In the genomic region with DNA sequence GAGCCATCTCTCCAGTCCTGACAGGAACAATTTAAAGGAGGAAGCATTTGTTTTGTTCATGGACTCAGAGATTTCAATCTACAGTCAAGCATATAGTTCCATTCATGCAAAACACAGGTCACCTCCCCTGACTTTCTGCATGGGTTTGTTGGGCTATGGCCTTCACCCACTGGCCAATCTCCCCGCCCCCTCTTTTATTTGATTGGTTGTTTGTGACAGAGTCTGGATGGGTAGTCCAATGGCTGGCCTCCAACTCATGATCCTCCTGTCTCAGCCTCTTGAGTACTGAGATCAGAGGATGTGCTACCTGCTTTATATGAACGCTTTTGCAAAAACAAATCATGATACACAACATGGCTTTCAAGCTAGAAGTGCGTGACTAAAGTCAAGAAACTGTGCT, we compare ENCODE assay signal across 33 mouse cellular contexts. TPM values are rescaled to one million over a fixed set of nuclear protein-coding genes. Genes with fewer than 3 reads are reported as not detected.
A peak's percentile ranks its signal among the peaks of the same experiment; 100 is the strongest.
DNase-seq lines count a peak whose midpoint lies in the region; ATAC-seq and TF ChIP-seq lines count a peak whose summit lies in the region.
"Had no signal": no experiment of that assay in that cellular context is flagged by ENCODE, and none has a peak within 500 bp of the region (broad histone marks: within the 10 kb centered on the region; RNA-seq: fewer than 3 reads in every experiment).

No protein-coding gene starts in this region.

- peaks cover 0 to 3% of the 10 kb centered on the region in 2 experiments; a peak in 1 of 4 replicates for H3K4me1 ChIP-seq in ES-E14 (ENCODE audit: control insufficient read depth in 2 of 2, insufficient read depth in 2 of 2, low read length in 2 of 2, poor library complexity in 1 of 2)
- H3K4me1 ChIP-seq in bone marrow macrophage, adult 2 months (ENCODE audit: control insufficient read depth, insufficient read depth, low read length): peaks cover 32% of the 10 kb centered on the region
- H3K4me1 ChIP-seq: embryonic facial prominence, embryonic 13.5 days; embryonic facial prominence, embryonic 15.5 days; forebrain, embryonic 13.5 days; forebrain, embryonic 15.5 days had no signal

- H3K9me3 ChIP-seq in ES-E14 (ENCODE audit: control insufficient read depth, insufficient read depth, low read depth, low read length): no peaks in the 10 kb centered on the region
- H3K9me3 ChIP-seq: embryonic facial prominence, embryonic 13.5 days; embryonic facial prominence, embryonic 15.5 days; forebrain, embryonic 13.5 days; forebrain, embryonic 15.5 days had no signal

- no peak for TF ChIP-seq CTCF in bone marrow macrophage, adult 2 months (IDR thresholded peaks at IDR 0.05; ENCODE audit: low read depth, low read length)

- no peak overlapping the region for H3K27ac ChIP-seq in ES-E14 (ENCODE audit: insufficient read depth, low read depth, low read length, poor library complexity, severe bottlenecking)
- 0 out of 2 replicates have a peak overlapping the region, but pooled peaks have one; percentile 57 for H3K27ac ChIP-seq in bone marrow macrophage, adult 2 months (ENCODE audit: insufficient read depth, low read depth, low read length)
- H3K27ac ChIP-seq: embryonic facial prominence, embryonic 13.5 days; embryonic facial prominence, embryonic 15.5 days; forebrain, embryonic 13.5 days; forebrain, embryonic 15.5 days had no signal

- DNase-seq in A20 (ENCODE audit: low read depth, low spot score): peak; percentile 51
- no peak for DNase-seq in ES-E14 (ENCODE audit: low read depth, low spot score)
- peak; percentile 67 for DNase-seq in R1 (ENCODE audit: low read depth, low spot score)
- DNase-seq in urinary bladder, adult 18-20 months (ENCODE audit: low spot score in 2 of 2): no peak
- DNase-seq in frontal cortex, postnatal 14 days (ENCODE audit: low spot score in 2 of 2): no peak
- no peak for DNase-seq in left cerebral cortex, adult 18-20 months (ENCODE audit: low spot score in 2 of 2)
- DNase-seq: adrenal gland, adult 8-10 months; adrenal gland, postnatal 14 days; adrenal gland, postnatal 36 days; B cell, adult 2 months; cerebellum, adult 11 months; cerebellum, adult 18-20 months; cerebellum, adult 8-10 months; cerebellum, adult 9-11 months; cerebellum, postnatal 14 days; cerebellum, postnatal 36 days; embryo, embryonic 11 days; forebrain, postnatal 0 days had no signal

- in situ Hi-C loops in ES-E14 (cut with MboI; ENCODE audit: low sequenced_read_pairs in 2 of 2, unreplicated experiment in 2 of 2): loop anchor here in 1 of 2 experiments (25.0 kb wide), 1 partner anchor 90 kb away; the partner anchor contains the start of gene Rimklb

- TF ChIP-seq POLR2A in bone marrow macrophage, adult 2 months (IDR thresholded peaks at IDR 0.05; ENCODE audit: borderline replicate concordance, low read depth, low read length): no peak

- no peaks in the 10 kb centered on the region for H3K36me3 ChIP-seq in ES-E14 (ENCODE audit: control insufficient read depth, insufficient read depth, low read length, poor library complexity, severe bottlenecking)
- H3K36me3 ChIP-seq: embryonic facial prominence, embryonic 13.5 days; embryonic facial prominence, embryonic 15.5 days; forebrain, embryonic 15.5 days had no signal

- no peak overlapping the region for H3K4me3 ChIP-seq in ES-E14 (ENCODE audit: insufficient read depth in 1 of 2, low read depth in 1 of 2, low read length in 2 of 2, poor library complexity in 1 of 2, severe bottlenecking in 1 of 2)
- H3K4me3 ChIP-seq in bone marrow macrophage, adult 2 months (ENCODE audit: insufficient read depth, low read length): no peak overlapping the region
- H3K4me3 ChIP-seq: embryonic facial prominence, embryonic 13.5 days; embryonic facial prominence, embryonic 15.5 days; forebrain, embryonic 13.5 days; forebrain, embryonic 15.5 days had no signal

- ATAC-seq in megakaryocyte, adult 5-6 weeks (ENCODE audit: poor library complexity, severe bottlenecking): no peak
- ATAC-seq: activated CD4-positive, CD25-positive, alpha-beta regulatory T cell, adult 4 months; CD4-positive, CD25-positive, alpha-beta regulatory T cell, adult 4 months; forebrain, embryonic 13.5 days; forebrain, embryonic 15.5 days; forebrain, postnatal 0 days; Patski had no signal

- no peak overlapping the region for H3K9ac ChIP-seq in ES-E14 (ENCODE audit: insufficient read depth, low read depth, low read length, poor library complexity, severe bottlenecking)
- H3K9ac ChIP-seq: embryonic facial prominence, embryonic 13.5 days; embryonic facial prominence, embryonic 15.5 days; forebrain, embryonic 13.5 days; forebrain, embryonic 15.5 days; forebrain, postnatal 0 days had no signal

TF ChIP-seq in ES-E14, 5 proteins besides CTCF, POLR2A, EP300 and RAD21:
- no peak for TF ChIP-seq MAFK (IDR thresholded peaks at IDR 0.05; ENCODE audit: insufficient read depth, low read depth, low read length)
- no peak for TF ChIP-seq ZNF384 (IDR thresholded peaks at IDR 0.05; ENCODE audit: low read depth, low read length)
- peak; percentile 57; the same call in 1 of the 2 replicates for TF ChIP-seq CHD2 (IDR thresholded peaks at IDR 0.05; ENCODE audit: low read depth, low read length)

RNA-seq across cellular contexts. Expression of gene Aicda, which starts 23.4 kb away (rescaled TPM):
- total RNA-seq in ES-E14 (2012; rRNA removed): 0.32 and 0.76 TPM in 2 replicates
- polyA plus RNA-seq in bone marrow macrophage, adult 2 months (2012; ENCODE audit: insufficient read depth, insufficient read length, missing spikeins): 0.45 TPM in 1 of 2 replicates, not detected in the other
- total RNA-seq in left cerebral cortex, adult 18-20 months (2021): not detected
- 0.07 TPM in 1 of 2 replicates, not detected in the other for total RNA-seq in megakaryocyte, adult 5-6 weeks (2015)
- total RNA-seq in megakaryocyte, adult 5-6 weeks (2017): not detected in 2 replicates
- total RNA-seq: adrenal gland, adult 18-20 months; adrenal gland, adult 8-10 months; adrenal gland, postnatal 14 days; adrenal gland, postnatal 36 days; common myeloid progenitor, adult 5-6 weeks had no signal
- polyA plus RNA-seq: embryonic facial prominence, embryonic 11.5 days; embryonic facial prominence, embryonic 15.5 days; forebrain, embryonic 11.5 days; Patski had no signal

RNA-seq across cellular contexts. Expression of gene Apobec1, which starts 25.2 kb away (rescaled TPM):
- total RNA-seq in ES-E14 (2012; rRNA removed): 5.9 and 8.8 TPM in 2 replicates
- polyA plus RNA-seq in bone marrow macrophage, adult 2 months (2012; ENCODE audit: insufficient read depth, insufficient read length, missing spikeins): 664 and 728 TPM in 2 replicates
- 1 to 10 TPM; 1.2 to 1.7 TPM for total RNA-seq in left cerebral cortex, adult 18-20 months (2021)
- 112 and 151 TPM in 2 replicates for total RNA-seq in megakaryocyte, adult 5-6 weeks (2015)
- total RNA-seq in megakaryocyte, adult 5-6 weeks (2017): 78.0 and 87.4 TPM in 2 replicates

RNA-seq across cellular contexts. Expression of gene Gdf3, which starts 32.9 kb away (rescaled TPM):
- total RNA-seq in ES-E14 (2012; rRNA removed): 155 and 219 TPM in 2 replicates
- 30.2 and 32.0 TPM in 2 replicates for polyA plus RNA-seq in bone marrow macrophage, adult 2 months (2012; ENCODE audit: insufficient read depth, insufficient read length, missing spikeins)
- not detected for total RNA-seq in left cerebral cortex, adult 18-20 months (2021)
- 0.62 and 1.7 TPM in 2 replicates for total RNA-seq in megakaryocyte, adult 5-6 weeks (2015)
- total RNA-seq in megakaryocyte, adult 5-6 weeks (2017): 0.40 TPM in 1 of 2 replicates, not detected in the other
- total RNA-seq: adrenal gland, adult 18-20 months; adrenal gland, postnatal 14 days; adrenal gland, postnatal 36 days; CH12.LX; forebrain, postnatal 0 days had no signal
- polyA plus RNA-seq: brain, embryonic 14.5 days; CD4-positive, CD25-positive, alpha-beta regulatory T cell, adult 4 months; embryonic facial prominence, embryonic 11.5 days; embryonic facial prominence, embryonic 13.5 days; forebrain, embryonic 13.5 days; forebrain, embryonic 15.5 days; forebrain, postnatal 0 days; Patski had no signal

RNA-seq across cellular contexts. Expression of gene Dppa3, which starts 49.2 kb away (rescaled TPM):
- 19.2 and 19.6 TPM in 2 replicates for total RNA-seq in ES-E14 (2012; rRNA removed)
- polyA plus RNA-seq in bone marrow macrophage, adult 2 months (2012; ENCODE audit: insufficient read depth, insufficient read length, missing spikeins): 14.6 and 20.2 TPM in 2 replicates
- not detected for total RNA-seq in left cerebral cortex, adult 18-20 months (2021)
- not detected in 2 replicates for total RNA-seq in megakaryocyte, adult 5-6 weeks (2015)
- total RNA-seq in megakaryocyte, adult 5-6 weeks (2017): not detected in 2 replicates
- total RNA-seq: adrenal gland, adult 18-20 months; adrenal gland, adult 8-10 months; adrenal gland, postnatal 14 days; adrenal gland, postnatal 36 days; CH12.LX; common myeloid progenitor, adult 5-6 weeks; forebrain, postnatal 0 days had no signal
- polyA plus RNA-seq: activated CD4-positive, CD25-positive, alpha-beta regulatory T cell, adult 4 months; brain, embryonic 14.5 days; CD4-positive, CD25-positive, alpha-beta regulatory T cell, adult 4 months; embryonic facial prominence, embryonic 11.5 days; embryonic facial prominence, embryonic 13.5 days; embryonic facial prominence, embryonic 15.5 days; forebrain, embryonic 11.5 days; forebrain, embryonic 13.5 days; forebrain, embryonic 15.5 days; forebrain, postnatal 0 days; Patski had no signal

Comparison
In these comparisons a context has a peak if more than half of its experiments do, and no peak if none do; other contexts are left out.
1. DNase-seq: peak in A20 (single experiment) and R1 (single experiment); none in ES-E14 (single experiment), urinary bladder, adult 18-20 months (0 of 2), frontal cortex, postnatal 14 days (0 of 2) and left cerebral cortex, adult 18-20 months (0 of 2).
2. RNA of gene Gdf3, which starts 32.9 kb away (total RNA-seq): 155 to 219 TPM in ES-E14; 0.40 to 1.7 TPM in megakaryocyte, adult 5-6 weeks and not detected in left cerebral cortex, adult 18-20 months; every median in the first group is over 10 times any median in the second.